Mouse (Mus musculus): ENCODE measurements around the gene Tcp11.

- TF ChIP-seq CTCF (conservative IDR thresholded peaks at IDR 0.05; ENCODE audit: insufficient read depth, insufficient read length, low read depth, low read length) (no peak), POLR2A (IDR thresholded peaks at IDR 0.05; ENCODE audit: low read depth, low read length) (no peak)
Measured at GRCm38 (mm10) chr17:28122949-28123348, 42.5 kb upstream of the Tcp11 start.
